Mouse (Mus musculus): ENCODE data around the gene Lrrc71. TPM values are rescaled to one million over a fixed set of nuclear protein-coding genes. Genes with fewer than 3 reads are reported as not detected.
A peak's percentile ranks its signal among the peaks of the same experiment; 100 is the strongest.

Lrrc71 gene
- polyA plus RNA-seq, 1 experiment from 2014 or later: 0.80 TPM

- no peak overlapping the region for H3K4me2 ChIP-seq (ENCODE audit: low read length)
- H3K36me3 ChIP-seq (ENCODE audit: control insufficient read depth, insufficient read depth, low read length): no peaks in the 10 kb centered on the region
- peaks cover 7% of the 10 kb centered on the region for H3K27me3 ChIP-seq (replicated peaks; ENCODE audit: control insufficient read depth, insufficient read depth, low read length)
- no peak overlapping the region for H3K9ac ChIP-seq (ENCODE audit: low read depth, low read length)
- WGBS: 80% methylated on average over 3 of the region's 3 CpGs
- H3K27ac ChIP-seq (ENCODE audit: low read depth, low read length): no peak overlapping the region
- peaks cover 9% of the 10 kb centered on the region for H3K4me1 ChIP-seq (ENCODE audit: control insufficient read depth, insufficient read depth, low read depth, low read length)
- no peak for ATAC-seq
- H3K4me3 ChIP-seq (ENCODE audit: low read length): no peak overlapping the region
- no peaks in the 10 kb centered on the region for H3K9me3 ChIP-seq (ENCODE audit: control insufficient read depth, low read length)
Measured at GRCm38 (mm10) chr3:87766284-87766667, 17.9 kb upstream of the Lrrc71 start.

- Histone ChIP-seq H3K27ac (ENCODE audit: low read depth, low read length) (peak overlapping the region; percentile 36), H3K36me3 (ENCODE audit: control insufficient read depth, insufficient read depth, low read length) (no peaks in the 10 kb centered on the region), H3K9me3 (ENCODE audit: control insufficient read depth, low read length) (no peaks in the 10 kb centered on the region), H3K27me3 (replicated peaks; ENCODE audit: control insufficient read depth, insufficient read depth, low read length) (peaks cover 7% of the 10 kb centered on the region), H3K4me3 (ENCODE audit: low read length) (no peak overlapping the region), H3K4me2 (ENCODE audit: low read length) (no peak overlapping the region), H3K4me1 (ENCODE audit: control insufficient read depth, insufficient read depth, low read depth, low read length) (peaks cover 9% of the 10 kb centered on the region), H3K9ac (ENCODE audit: low read depth, low read length) (no peak overlapping the region)
- no peak for ATAC-seq
- WGBS: 61% methylated on average over 5 of the region's 5 CpGs
Measured at GRCm38 (mm10) chr3:87765631-87766283, 17.3 kb upstream of the Lrrc71 start.

- Histone ChIP-seq H3K4me3 (ENCODE audit: low read length) (0 out of 2 replicates have a peak overlapping the region, but pooled peaks have one; percentile 4), H3K36me3 (ENCODE audit: control insufficient read depth, insufficient read depth, low read length) (no peaks in the 10 kb centered on the region), H3K4me2 (ENCODE audit: low read length) (peak overlapping the region; percentile 32; the same call in 1 of the 2 replicates), H3K9ac (ENCODE audit: low read depth, low read length) (no peak overlapping the region), H3K9me3 (ENCODE audit: control insufficient read depth, low read length) (no peaks in the 10 kb centered on the region), H3K4me1 (ENCODE audit: control insufficient read depth, insufficient read depth, low read depth, low read length) (peaks cover 9% of the 10 kb centered on the region), H3K27me3 (replicated peaks; ENCODE audit: control insufficient read depth, insufficient read depth, low read length) (peaks cover 7% of the 10 kb centered on the region), H3K27ac (ENCODE audit: low read depth, low read length) (peak overlapping the region; percentile 49)
- 24% methylated on average over 10 of the region's 10 CpGs for WGBS
- no peak for ATAC-seq
Measured at GRCm38 (mm10) chr3:87765091-87765490, 16.7 kb upstream of the Lrrc71 start.

- ATAC-seq: no peak
- WGBS: 35% methylated on average over 10 of the region's 10 CpGs
- Histone ChIP-seq H3K27me3 (replicated peaks; ENCODE audit: control insufficient read depth, insufficient read depth, low read length) (peaks cover 7% of the 10 kb centered on the region), H3K4me2 (ENCODE audit: low read length) (peak overlapping the region; percentile 32; the same call in 1 of the 2 replicates), H3K4me1 (ENCODE audit: control insufficient read depth, insufficient read depth, low read depth, low read length) (peaks cover 9% of the 10 kb centered on the region), H3K36me3 (ENCODE audit: control insufficient read depth, insufficient read depth, low read length) (no peaks in the 10 kb centered on the region), H3K27ac (ENCODE audit: low read depth, low read length) (peak overlapping the region; percentile 25; the same call in 1 of the 2 replicates), H3K4me3 (ENCODE audit: low read length) (no peak overlapping the region), H3K9ac (ENCODE audit: low read depth, low read length) (no peak overlapping the region), H3K9me3 (ENCODE audit: control insufficient read depth, low read length) (no peaks in the 10 kb centered on the region)
Measured at GRCm38 (mm10) chr3:87764506-87764905, 16.1 kb upstream of the Lrrc71 start.

GRCm38 (mm10) chr3:87763683-87764289 lies 15.4 kb upstream of the Lrrc71 start:
- Histone ChIP-seq H3K4me1 (ENCODE audit: control insufficient read depth, insufficient read depth, low read depth, low read length) (peaks cover 7% of the 10 kb centered on the region), H3K9me3 (ENCODE audit: control insufficient read depth, low read length) (no peaks in the 10 kb centered on the region), H3K4me2 (ENCODE audit: low read length) (peak overlapping the region; percentile 32; the same call in 1 of the 2 replicates), H3K27ac (ENCODE audit: low read depth, low read length) (peak overlapping the region; percentile 25; the same call in 1 of the 2 replicates), H3K9ac (ENCODE audit: low read depth, low read length) (no peak overlapping the region; the same call in 1 of the 2 replicates), H3K36me3 (ENCODE audit: control insufficient read depth, insufficient read depth, low read length) (no peaks in the 10 kb centered on the region), H3K4me3 (ENCODE audit: low read length) (no peak overlapping the region), H3K27me3 (replicated peaks; ENCODE audit: control insufficient read depth, insufficient read depth, low read length) (peaks cover 5% of the 10 kb centered on the region)
- peak; percentile 40; the same call in 1 of the 2 replicates for ATAC-seq
- 22% methylated on average over 15 of the region's 15 CpGs for WGBS

- H3K4me3 ChIP-seq (ENCODE audit: low read length): no peak overlapping the region
- H3K9me3 ChIP-seq (ENCODE audit: control insufficient read depth, low read length): no peaks in the 10 kb centered on the region
- peaks cover 6% of the 10 kb centered on the region; the same call in 1 of the 2 replicates for H3K4me1 ChIP-seq (ENCODE audit: control insufficient read depth, insufficient read depth, low read depth, low read length)
- H3K27me3 ChIP-seq (replicated peaks; ENCODE audit: control insufficient read depth, insufficient read depth, low read length): peaks cover 3% of the 10 kb centered on the region; the same call in 1 of the 2 replicates
- ATAC-seq: no peak
- H3K9ac ChIP-seq (ENCODE audit: low read depth, low read length): no peak overlapping the region; the same call in 1 of the 2 replicates
- H3K36me3 ChIP-seq (ENCODE audit: control insufficient read depth, insufficient read depth, low read length): no peaks in the 10 kb centered on the region
- WGBS: 74% methylated on average over 4 of the region's 4 CpGs
- no peak overlapping the region for H3K4me2 ChIP-seq (ENCODE audit: low read length)
- H3K27ac ChIP-seq (ENCODE audit: low read depth, low read length): 0 out of 2 replicates have a peak overlapping the region, but pooled peaks have one; percentile 25
Measured at GRCm38 (mm10) chr3:87763202-87763601, 14.8 kb upstream of the Lrrc71 start.

- H3K4me3 ChIP-seq (ENCODE audit: low read length): no peak overlapping the region
- H3K4me2 ChIP-seq (ENCODE audit: low read length): no peak overlapping the region
- H3K9me3 ChIP-seq (ENCODE audit: control insufficient read depth, low read length): no peaks in the 10 kb centered on the region
- WGBS: 76% methylated on average over 20 of the region's 20 CpGs
- H3K4me1 ChIP-seq (ENCODE audit: control insufficient read depth, insufficient read depth, low read depth, low read length): peaks cover 6% of the 10 kb centered on the region; the same call in 1 of the 2 replicates
- H3K9ac ChIP-seq (ENCODE audit: low read depth, low read length): no peak overlapping the region
- no peak overlapping the region for H3K27ac ChIP-seq (ENCODE audit: low read depth, low read length)
- H3K27me3 ChIP-seq (replicated peaks; ENCODE audit: control insufficient read depth, insufficient read depth, low read length): peaks cover 5% of the 10 kb centered on the region
- no peak for ATAC-seq
- no peaks in the 10 kb centered on the region for H3K36me3 ChIP-seq (ENCODE audit: control insufficient read depth, insufficient read depth, low read length)
Measured at GRCm38 (mm10) chr3:87761408-87762375, 13.3 kb upstream of the Lrrc71 start.

- no peak for ATAC-seq
- Histone ChIP-seq H3K9ac (ENCODE audit: low read depth, low read length) (no peak overlapping the region), H3K36me3 (ENCODE audit: control insufficient read depth, insufficient read depth, low read length) (no peaks in the 10 kb centered on the region), H3K27ac (ENCODE audit: low read depth, low read length) (no peak overlapping the region), H3K4me1 (ENCODE audit: control insufficient read depth, insufficient read depth, low read depth, low read length) (peaks cover 3% of the 10 kb centered on the region), H3K4me2 (ENCODE audit: low read length) (no peak overlapping the region), H3K4me3 (ENCODE audit: low read length) (no peak overlapping the region), H3K9me3 (ENCODE audit: control insufficient read depth, low read length) (no peaks in the 10 kb centered on the region), H3K27me3 (replicated peaks; ENCODE audit: control insufficient read depth, insufficient read depth, low read length) (peaks cover 5% of the 10 kb centered on the region; the same call in 1 of the 2 replicates)
- 50% methylated on average over 5 of the region's 5 CpGs for WGBS
Measured at GRCm38 (mm10) chr3:87758641-87759040, 10.2 kb upstream of the Lrrc71 start.

Data from hindbrain, embryonic 16.5 days (tissue).